Mouse (Mus musculus) neutrophil, adult 5-6 weeks (primary cell): ENCODE results near the gene Olfr18. TPM values are rescaled to one million over a fixed set of nuclear protein-coding genes. Genes with fewer than 3 reads are reported as not detected.
"Not testable (repeated sequence)": the region's sequence is repeated elsewhere in the genome, so short reads cannot be mapped to it uniquely, and the experiment has no call there.

Experiments
- ATAC-seq: fragments of 151-379, 151-347 bp; 2 replicates; pipeline ENCODE4 v1.8.0; 2017; ENCODE audit warnings: mild to moderate bottlenecking, moderate TSS enrichment; ENCODE audit not compliant: insufficient number of reproducible peaks, poor library complexity, low FRiP score, severe bottlenecking; ENCODE audit errors: extremely low read depth
- total RNA-seq: library from RNA; stranded (forward); fragments of 200-1000 nt; gene quantifications from 2 replicates; pipeline ENCODE4 v1.2.3, GENCODE M21; 2017

Olfr18 gene
- total RNA-seq, result 0.35 TPM in 1 of 2 replicates, not detected in the other

DNA sequence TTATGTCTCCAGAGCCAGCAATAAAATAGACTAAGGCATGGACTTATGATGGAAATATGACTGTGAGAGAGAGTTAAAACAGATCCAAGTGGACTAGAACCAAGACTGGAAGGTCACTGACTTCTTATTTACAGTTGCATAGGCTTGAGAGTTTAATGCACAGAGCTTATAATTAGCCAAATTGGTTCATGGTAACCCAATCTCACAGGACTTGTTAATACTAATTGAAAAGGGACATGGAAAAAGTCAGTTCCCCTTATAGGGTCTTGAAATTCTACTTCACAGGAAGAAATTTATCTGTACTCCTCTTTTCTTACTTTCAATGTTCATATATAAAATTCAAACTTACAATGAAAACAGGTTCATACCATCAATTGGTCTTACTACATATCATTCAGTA lies at the start of gene Olfr18:
Olfr18 (minus strand) TSS at position 101 of the 400 bp plus-strand sequence.
- ATAC-seq, result no peak

DNA sequence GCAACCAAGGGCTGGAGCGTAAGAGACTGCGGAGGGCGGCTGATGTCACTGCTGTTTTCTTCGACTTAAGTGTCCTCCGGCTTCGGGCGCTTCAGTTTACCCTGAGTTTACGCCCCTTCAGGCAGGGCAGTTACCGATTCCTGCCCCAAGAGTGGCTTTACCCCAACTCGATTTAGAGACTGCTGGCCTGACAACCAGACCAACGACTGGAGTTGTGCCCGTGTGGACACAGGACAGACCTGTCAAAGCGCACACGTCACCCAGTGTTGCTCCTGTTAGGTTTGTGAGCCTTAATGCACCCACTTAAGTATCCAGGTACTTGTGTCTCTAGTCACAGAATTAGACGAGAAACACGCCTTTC lies 49.4 kb upstream of the Olfr18 start:
- no peak for ATAC-seq

DNA sequence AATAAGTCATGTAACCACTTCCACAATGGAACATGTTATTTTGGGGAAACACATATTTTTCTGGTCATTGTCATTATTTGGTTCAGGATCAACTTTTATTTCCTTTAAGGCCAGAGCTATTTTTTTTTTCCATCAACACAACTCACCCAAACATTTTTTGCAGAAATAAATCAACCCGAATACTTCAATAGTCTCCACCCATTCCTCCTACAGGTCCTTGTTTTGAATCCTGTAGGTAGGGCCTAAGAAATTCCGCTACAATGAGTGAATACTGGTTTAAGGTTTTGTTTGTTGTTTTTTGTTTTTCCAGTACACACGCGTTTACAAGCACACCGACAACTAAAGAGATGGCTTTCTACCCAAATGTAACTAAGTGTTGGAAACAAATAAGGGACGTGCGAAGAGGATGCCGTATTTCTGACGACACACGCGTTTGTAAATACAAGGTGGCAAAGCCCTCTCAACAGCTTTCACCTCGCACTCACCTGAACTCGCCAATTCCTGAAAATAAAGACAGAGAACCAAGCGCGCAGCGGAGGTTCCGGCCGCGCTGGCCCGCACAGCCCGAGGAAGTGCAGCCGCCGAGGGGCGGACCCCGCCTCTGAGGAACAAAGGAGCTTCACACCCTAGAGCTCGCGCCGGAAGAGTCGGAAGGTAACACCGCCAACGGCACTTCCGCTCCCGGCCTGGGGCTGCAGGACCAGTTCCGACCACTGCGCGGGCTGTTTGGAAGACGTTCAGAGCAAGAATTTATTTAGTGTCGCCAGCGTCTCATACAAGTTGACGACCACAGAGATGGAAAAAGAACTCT lies 48.8 kb upstream of the Olfr18 start, which contains the start of gene Zfp560:
Zfp560 (minus strand) TSS at position 646 of the 811 bp plus-strand sequence.
- peak; percentile 100 for ATAC-seq

DNA sequence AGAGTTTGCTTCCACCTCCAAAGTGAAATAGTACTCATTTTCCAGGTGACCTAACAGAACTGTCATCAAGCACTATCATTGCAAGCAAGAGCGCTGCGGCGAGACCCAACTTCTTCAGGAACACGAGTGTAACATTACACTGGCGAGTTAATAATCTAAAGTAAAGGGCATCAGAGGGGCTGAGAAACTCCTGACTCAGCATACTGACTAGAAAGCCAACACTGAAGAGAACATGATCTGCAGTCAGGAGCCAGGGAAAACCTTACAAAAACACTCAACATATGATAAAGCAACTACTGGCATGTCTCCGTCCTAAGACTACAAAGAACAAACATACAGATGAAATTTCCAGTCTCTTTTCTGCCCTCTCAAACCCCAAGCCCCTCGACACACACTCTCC lies 47.8 kb upstream of the Olfr18 start:
- no peak for ATAC-seq

DNA sequence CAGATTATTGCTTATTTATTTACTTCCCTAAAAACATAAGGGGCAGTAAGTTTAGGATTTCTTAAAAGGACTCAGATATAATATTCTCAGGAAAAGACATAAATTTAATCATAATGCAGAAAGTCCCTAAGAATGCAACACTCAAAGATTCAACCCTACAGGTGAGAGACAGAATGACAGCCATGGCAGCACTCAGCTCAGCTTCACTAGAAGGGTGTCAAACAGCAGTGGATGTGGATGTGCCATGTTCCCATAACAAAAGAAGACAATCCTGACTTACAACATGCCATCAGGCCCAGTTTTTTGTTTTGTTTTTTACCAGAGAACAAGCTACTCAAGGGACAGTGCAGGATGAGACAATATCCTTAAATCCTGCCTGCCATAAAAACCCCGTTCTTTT lies 38.8 kb upstream of the Olfr18 start:
- no peak for ATAC-seq

DNA sequence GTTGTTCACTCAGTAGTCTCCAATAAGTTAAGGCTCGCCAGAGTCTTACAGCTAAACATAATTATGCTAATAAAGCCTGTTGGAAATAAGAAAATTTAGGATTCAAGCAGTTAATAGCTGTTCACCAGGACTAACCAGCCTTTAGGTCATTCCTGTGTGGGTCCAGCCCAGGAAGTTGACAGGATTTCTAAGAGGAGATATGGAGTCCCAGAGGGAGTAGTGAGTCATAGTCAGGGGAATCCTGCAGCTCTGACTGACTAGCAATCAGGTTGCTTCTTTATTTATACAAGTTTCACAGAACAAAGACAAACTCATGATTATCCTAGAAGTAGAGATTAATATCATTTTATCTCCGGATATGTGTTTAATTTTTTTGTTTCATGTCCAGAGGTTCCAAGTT lies 31.4 kb upstream of the Olfr18 start:
- ATAC-seq, result no peak

DNA sequence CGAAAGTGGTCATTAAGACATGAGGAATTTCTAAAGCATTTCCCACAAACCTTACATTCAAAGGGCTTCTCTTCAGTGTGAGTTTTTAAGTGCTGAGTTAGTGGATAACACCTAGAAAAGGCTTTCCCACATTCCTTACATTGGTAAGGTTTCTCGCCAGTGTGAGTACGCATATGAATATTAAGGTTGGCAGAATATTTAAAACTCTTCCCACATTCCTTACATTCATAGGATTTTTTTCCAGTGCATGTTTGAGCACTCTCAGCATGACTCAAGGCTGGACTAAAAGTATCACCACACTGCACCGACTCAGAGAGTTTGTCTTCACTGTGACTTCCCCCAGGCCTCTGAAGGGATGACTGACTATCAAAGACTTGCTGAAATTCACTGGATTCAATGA lies 12.6 kb upstream of the Olfr18 start:
- ATAC-seq, result no peak

DNA sequence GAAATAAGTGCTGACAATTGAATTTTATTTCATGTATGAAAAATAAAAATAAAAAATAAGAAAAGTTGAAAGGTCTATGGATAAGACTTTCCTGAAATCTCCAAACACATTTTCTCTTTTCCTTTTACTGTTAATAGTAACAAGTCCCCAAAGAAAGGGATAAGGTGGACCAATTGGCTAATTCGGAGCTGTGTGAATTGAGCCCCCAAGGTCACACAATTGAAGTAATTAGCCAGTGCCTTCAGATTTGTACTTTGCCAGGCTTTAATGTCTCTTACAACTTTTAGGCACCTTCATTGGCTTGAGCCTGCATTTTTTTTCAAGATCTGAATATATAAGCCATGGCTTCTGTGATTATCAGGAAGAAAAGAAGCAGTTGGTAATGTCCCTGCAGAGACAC lies 37.7 kb downstream of the Olfr18 start, which contains the start of gene Olfr873:
Olfr873 (plus strand) TSS at position 301 of the 400 bp plus-strand sequence.
- no peak for ATAC-seq

DNA sequence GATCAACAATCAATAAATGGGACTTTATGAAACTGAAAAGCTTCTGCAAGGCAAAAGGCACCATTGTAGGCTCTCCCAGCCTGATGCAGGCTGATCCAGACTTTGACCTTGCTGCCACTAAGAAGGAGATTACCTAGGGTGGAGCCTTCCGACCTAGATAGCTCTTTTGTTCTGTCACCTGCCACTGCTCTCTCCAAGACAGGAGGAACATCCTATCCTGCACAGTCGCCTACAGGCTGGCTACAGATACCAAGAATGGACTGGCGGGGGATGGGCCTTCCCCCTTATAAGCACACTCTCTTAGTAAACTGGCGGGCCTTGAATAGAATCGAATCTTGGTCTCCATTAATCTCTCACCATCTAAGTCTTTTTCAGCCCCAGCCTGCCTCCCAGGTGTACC lies 40.3 kb downstream of the Olfr18 start:
- not testable (repeated sequence) for ATAC-seq

DNA sequence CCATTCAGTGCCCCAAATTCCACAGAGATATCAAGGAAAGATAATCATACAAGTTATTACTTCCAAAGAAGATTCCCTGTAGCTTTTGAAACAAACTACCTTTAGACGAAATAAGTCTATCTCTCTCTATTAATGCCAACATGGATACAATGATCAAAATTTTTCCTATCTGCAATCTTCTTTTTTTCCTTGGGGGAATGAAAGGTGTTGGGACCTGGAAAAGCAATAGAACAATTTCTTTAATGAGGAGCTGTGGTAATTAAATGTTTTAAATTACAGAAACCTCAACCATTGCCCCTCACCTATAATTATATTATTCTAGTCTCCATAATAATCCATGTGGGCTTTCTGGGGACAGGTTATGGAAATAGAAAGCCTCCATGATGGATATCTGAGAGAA lies 53.8 kb downstream of the Olfr18 start, which contains the start of gene Olfr39:
Olfr39 (plus strand) TSS at position 301 of the 400 bp plus-strand sequence.
- no peak for ATAC-seq

Other genes with a start within 250 kb of the Olfr18 start
- not detected in 2 replicates for gene Olfr868, start 237.5 kb downstream of the Olfr18 start, total RNA-seq
- gene Olfr869, start 207.1 kb downstream of the Olfr18 start, total RNA-seq, result not detected in 2 replicates
- not detected in 2 replicates for gene Olfr870, start 162.0 kb downstream of the Olfr18 start, total RNA-seq
- not detected in 2 replicates for gene Olfr871, start 123.9 kb downstream of the Olfr18 start, total RNA-seq
- gene Olfr872, start 99.0 kb downstream of the Olfr18 start, total RNA-seq, result not detected in 2 replicates
- gene Olfr39, start 53.7 kb downstream of the Olfr18 start, total RNA-seq, result not detected in 2 replicates
- gene Olfr873, start 37.6 kb downstream of the Olfr18 start, total RNA-seq, result not detected in 2 replicates
- 2.3 and 2.7 TPM in 2 replicates for gene Zfp560, start 49.1 kb upstream of the Olfr18 start, total RNA-seq
- 37.8 and 56.6 TPM in 2 replicates for gene Zfp26, start 124.1 kb upstream of the Olfr18 start, total RNA-seq
- 20.0 and 20.1 TPM in 2 replicates for gene Zfp426, start 156.7 kb upstream of the Olfr18 start, total RNA-seq
- 21.5 and 29.0 TPM in 2 replicates for gene Zfp266, start 185.3 kb upstream of the Olfr18 start, total RNA-seq
- 6.4 and 8.0 TPM in 2 replicates for gene Zfp846, start 245.2 kb upstream of the Olfr18 start, total RNA-seq